11 mouse cellular contexts compared by ENCODE assay signal in genomic region chr13:83604785-83605184, GRCm38 (mm10).
DNase-seq lines count a peak whose midpoint lies in the region; ATAC-seq lines count a peak whose summit lies in the region.
"Had no signal": no experiment of that assay in that cellular context is flagged by ENCODE, and none has a peak within 500 bp of the region (broad histone marks: within the 10 kb centered on the region; RNA-seq: fewer than 3 reads in every experiment).

No protein-coding gene starts in this region.

- 50% methylated on average over 4 of the region's 4 CpGs for WGBS in intestine, embryonic 15.5 days

- no peaks in the 10 kb centered on the region; the same call in 1 of the 2 replicates for H3K4me1 ChIP-seq in intestine, embryonic 15.5 days (replicated peaks)

- no peak overlapping the region for H3K4me2 ChIP-seq in intestine, embryonic 15.5 days (replicated peaks)

- no peaks in the 10 kb centered on the region for H3K27me3 ChIP-seq in intestine, embryonic 15.5 days (replicated peaks)
- H3K27me3 ChIP-seq: megakaryocyte, embryonic 14.5 days had no signal

- H3K9ac ChIP-seq in intestine, embryonic 15.5 days = no peak overlapping the region

- peak; percentile 6 for ATAC-seq in megakaryocyte progenitor cell, adult 5-6 weeks (replicated peaks; ENCODE audit: poor library complexity)
- ATAC-seq in erythroblast, adult 5-6 weeks (replicated peaks; ENCODE audit: low FRiP score, poor library complexity, severe bottlenecking) = no peak
- ATAC-seq in intestine, embryonic 15.5 days = no peak
- ATAC-seq: intestine, postnatal 0 days had no signal

- no peaks in the 10 kb centered on the region for H3K9me3 ChIP-seq in intestine, embryonic 15.5 days
- H3K9me3 ChIP-seq: megakaryocyte, embryonic 14.5 days had no signal

- H3K36me3 ChIP-seq in intestine, embryonic 15.5 days = no peaks in the 10 kb centered on the region

- no peak overlapping the region for H3K4me3 ChIP-seq in intestine, embryonic 15.5 days (replicated peaks)
- H3K4me3 ChIP-seq: megakaryocyte, embryonic 14.5 days had no signal

- no peak overlapping the region for H3K27ac ChIP-seq in intestine, embryonic 15.5 days

- peak; percentile 24 for DNase-seq in embryo, embryonic 11 days
- DNase-seq in embryo, embryonic 10 days (ENCODE audit: low spot score) = no peak
- peak; percentile 29 to 31 for DNase-seq in spleen, postnatal 36 days (ENCODE audit: low spot score in 2 of 2)
- no peak for DNase-seq in spleen, adult 18-20 months
- no peak for DNase-seq in adrenal gland, postnatal 36 days
- DNase-seq: thymus, adult 18-20 months had no signal

Comparison
In these comparisons a context has a peak if more than half of its experiments do, and no peak if none do; other contexts are left out.
1. DNase-seq: peak in embryo, embryonic 11 days (single experiment) and spleen, postnatal 36 days (2 of 2); none in embryo, embryonic 10 days (single experiment), spleen, adult 18-20 months (0 of 2) and adrenal gland, postnatal 36 days (0 of 2).